Mouse (Mus musculus): ENCODE data around the gene Apof.
A peak's percentile ranks its signal among the peaks of the same experiment; 100 is the strongest.

Gene Apof

GRCm38 (mm10) chr10:128302357-128302756 lies 33.9 kb downstream of the Apof start:
- peak in 1 of 2 experiments; percentile 42 for DNase-seq

GRCm38 (mm10) chr10:128302785-128303125 lies 34.3 kb downstream of the Apof start:
- no peak for DNase-seq

- DNase-seq, result peak; percentile 99 to 100
These were observed 34.9 kb downstream of the Apof start, which contains the start of gene Pan2 for GRCm38 (mm10) chr10:128303126-128304021. Gene Pan2 (plus strand): TSS chr10:128303335.

GRCm38 (mm10) chr10:128309654-128310053 lies 41.2 kb downstream of the Apof start:
- no peak for DNase-seq

GRCm38 (mm10) chr10:128310177-128310576 lies 41.7 kb downstream of the Apof start:
- DNase-seq, result peak; percentile 77 to 79

GRCm38 (mm10) chr10:128310902-128311301 lies 42.4 kb downstream of the Apof start:
- DNase-seq, result no peak

- DNase-seq, result no peak
These were observed 47.1 kb downstream of the Apof start for GRCm38 (mm10) chr10:128315578-128315977.
